Mouse (Mus musculus): Measurements from ENCODE around the gene Mb. TPM values are rescaled to one million over a fixed set of nuclear protein-coding genes. Genes with fewer than 3 reads are reported as not detected.

Mb gene
- polyA plus RNA-seq (2017; shearing (Covaris generic)), result not detected

DNA sequence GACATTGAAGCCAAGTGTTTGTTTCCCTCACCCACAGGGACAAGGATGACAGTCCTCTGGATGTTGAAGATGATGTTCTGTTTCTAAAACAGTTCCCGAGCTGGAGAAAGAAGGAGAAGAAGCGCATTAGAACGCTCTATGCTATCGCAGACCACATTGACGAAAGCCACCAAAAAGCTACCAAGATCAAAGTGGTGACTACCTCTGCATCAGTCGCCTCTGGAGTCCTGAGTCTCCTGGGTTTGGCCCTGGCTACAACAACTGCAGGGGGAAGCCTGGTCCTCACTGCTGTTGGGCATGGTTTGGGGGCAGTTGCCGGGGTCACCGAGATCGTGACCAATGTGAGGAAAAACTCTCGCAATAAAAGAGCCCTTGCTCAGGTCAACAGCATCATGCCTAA, at the start of gene Mb:
Gene Mb (minus strand): TSS at position 101 of the 400 bp plus-strand sequence.

DNA sequence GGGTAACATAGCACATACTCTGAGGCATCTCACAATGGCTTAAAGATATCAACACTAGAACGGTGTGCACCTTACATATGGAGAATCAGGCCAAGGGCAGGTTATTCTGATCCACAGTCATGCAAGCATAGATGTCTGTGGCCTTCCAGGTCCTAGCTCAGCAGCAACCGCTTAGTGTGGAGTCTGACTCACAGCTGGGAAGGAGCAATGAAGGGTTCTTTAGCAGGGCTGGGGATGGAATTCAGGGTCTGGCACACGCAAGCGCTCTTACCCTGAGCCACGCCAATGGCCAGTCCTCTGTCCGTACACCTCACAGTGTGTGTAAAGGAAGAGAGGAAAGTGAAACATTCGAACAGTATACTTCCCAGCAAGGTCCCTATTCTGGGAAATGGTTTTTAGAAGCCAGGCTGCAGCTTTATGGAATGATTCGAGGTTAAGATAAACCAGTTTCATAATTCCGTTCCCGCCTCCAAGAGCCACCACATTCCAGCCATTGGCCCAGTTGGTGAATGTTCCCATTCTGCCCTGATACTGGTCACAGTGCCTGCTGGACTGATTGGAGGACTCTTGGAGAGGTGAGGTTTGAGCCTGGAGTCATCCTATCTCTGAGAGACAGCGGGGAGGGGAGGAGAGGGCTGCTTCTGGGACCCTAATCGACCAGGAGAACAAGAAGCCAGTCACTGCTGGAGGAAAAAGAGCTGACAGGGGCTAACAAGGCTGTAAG, 5.7 kb downstream of the Mb start, which contains the start of gene Apol6:
Gene Apol6 (plus strand): TSS at position 133 of the 724 bp plus-strand sequence.

Other genes starting within 250 kb of the Mb start
- 24.9 TPM for gene Zfp251, start 179.2 kb downstream of the Mb start, polyA plus RNA-seq (2017; shearing (Covaris generic))
- 20.3 TPM for gene Zfp7, start 171.4 kb downstream of the Mb start, polyA plus RNA-seq (2017; shearing (Covaris generic))
- gene Gm49527, start 171.3 kb downstream of the Mb start, polyA plus RNA-seq (2017; shearing (Covaris generic)), result 0.51 TPM
- gene Zfp647, start 125.2 kb downstream of the Mb start, polyA plus RNA-seq (2017; shearing (Covaris generic)), result 1.6 TPM
- gene 1110038F14Rik, start 102.2 kb downstream of the Mb start, polyA plus RNA-seq (2017; shearing (Covaris generic)), result 71.1 TPM
- gene Apol6, start 5.9 kb downstream of the Mb start, polyA plus RNA-seq (2017; shearing (Covaris generic)), result 0.12 TPM